17 mouse cellular contexts compared by ENCODE assay signal in the genomic region with DNA sequence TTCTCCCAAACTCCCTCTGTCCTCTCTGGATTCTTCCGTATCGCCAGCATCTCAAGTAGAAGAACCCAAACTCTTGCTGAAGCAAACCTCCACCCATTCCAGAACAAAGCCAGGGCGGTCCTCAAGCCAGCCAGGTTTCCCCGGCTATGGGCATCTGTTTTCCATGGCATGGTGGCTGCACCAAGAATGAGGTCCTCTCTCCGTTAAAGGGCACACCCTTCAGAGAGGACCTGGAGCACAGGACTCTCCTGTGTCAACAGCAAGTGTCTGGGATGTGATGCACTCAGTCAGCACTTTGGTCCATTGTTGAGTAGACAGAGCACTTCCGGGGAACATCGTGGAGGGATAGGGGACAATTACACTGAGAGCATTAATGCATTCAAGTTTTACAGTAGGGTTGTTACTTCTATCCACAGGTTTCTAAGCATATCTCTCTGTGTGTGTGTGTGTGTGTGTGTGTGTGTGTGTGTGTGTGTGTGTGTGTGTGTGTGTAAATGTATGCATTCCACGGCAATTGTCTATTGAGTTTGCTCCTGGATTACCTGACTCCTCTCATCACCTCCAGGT. TPM values are rescaled to one million over a fixed set of nuclear protein-coding genes. Genes with fewer than 3 reads are reported as not detected.
DNase-seq lines count a peak whose midpoint lies in the region; ATAC-seq and TF ChIP-seq lines count a peak whose summit lies in the region.
"Had no signal": no experiment of that assay in that cellular context is flagged by ENCODE, and none has a peak within 500 bp of the region (broad histone marks: within the 10 kb centered on the region; RNA-seq: fewer than 3 reads in every experiment).

No protein-coding gene starts in this region.

- 0 out of 2 replicates have a peak, but pooled peaks cover 3% of the 10 kb centered on the region for H3K9me3 ChIP-seq in liver, embryonic 12.5 days (replicated peaks)
- H3K9me3 ChIP-seq in limb, embryonic 13.5 days: no peaks in the 10 kb centered on the region; the same call in 1 of the 2 replicates
- H3K9me3 ChIP-seq: forebrain, embryonic 15.5 days; lung, embryonic 15.5 days; neural tube, embryonic 13.5 days had no signal

- no peak overlapping the region; the same call in 1 of the 2 replicates for H3K9ac ChIP-seq in liver, adult 2 months (ENCODE audit: low read depth, low read length)
- no peak overlapping the region for H3K9ac ChIP-seq in liver, embryonic 12.5 days
- H3K9ac ChIP-seq in limb, embryonic 13.5 days: no peak overlapping the region
- H3K9ac ChIP-seq: liver, embryonic 14.5 days; lung, embryonic 15.5 days; midbrain, embryonic 12.5 days had no signal

- 63% methylated on average over 8 of the region's 8 CpGs for WGBS in liver, adult 2 months
- 63% methylated on average over 7 of the region's 8 CpGs for WGBS in liver, embryonic 12.5 days (ENCODE audit: insufficient replicate concordance)
- 68% methylated on average over 7 of the region's 8 CpGs for WGBS in limb, embryonic 13.5 days

- DNase-seq in gastrocnemius, adult 2 months: no peak
- no peak for DNase-seq in gastrocnemius, postnatal 25 days
- no peak for DNase-seq in liver, adult 2 months (ENCODE audit: extremely low read depth, low read depth, low spot score)
- peak; percentile 26 for DNase-seq in CD4-positive helper T cell, adult 2 months (ENCODE audit: low read depth, low spot score)
- DNase-seq in urinary bladder, postnatal 36 days (ENCODE audit: low spot score in 2 of 2): no peak
- DNase-seq in urinary bladder, postnatal 14 days (ENCODE audit: low spot score): no peak

- no peaks in the 10 kb centered on the region for H3K36me3 ChIP-seq in liver, adult 2 months (ENCODE audit: control insufficient read depth, insufficient read depth, low read length)
- no peaks in the 10 kb centered on the region for H3K36me3 ChIP-seq in liver, embryonic 12.5 days
- no peaks in the 10 kb centered on the region for H3K36me3 ChIP-seq in limb, embryonic 13.5 days
- H3K36me3 ChIP-seq: forebrain, embryonic 15.5 days; G1E; lung, embryonic 15.5 days; midbrain, embryonic 12.5 days; neural tube, embryonic 13.5 days had no signal

- H3K4me3 ChIP-seq in gastrocnemius, adult 2 months: peak overlapping the region; percentile 61
- no peak overlapping the region for H3K4me3 ChIP-seq in liver, adult 2 months (ENCODE audit: insufficient read depth, low read depth, low read length)
- H3K4me3 ChIP-seq in liver, embryonic 12.5 days: no peak overlapping the region
- H3K4me3 ChIP-seq in limb, embryonic 13.5 days: no peak overlapping the region
- H3K4me3 ChIP-seq: heart, adult 2 months; left cerebral cortex, adult 2 months; midbrain, embryonic 12.5 days; neural tube, embryonic 13.5 days had no signal

- no peak for ATAC-seq in liver, embryonic 12.5 days
- no peak for ATAC-seq in limb, embryonic 13.5 days (ENCODE audit: low FRiP score, low read depth)

- intact Hi-C loops in gastrocnemius, adult 2 months (cut with DNase I): no loop called here

- H3K27me3 ChIP-seq in liver, adult 2 months (ENCODE audit: control insufficient read depth, insufficient read depth, low read length): no peaks in the 10 kb centered on the region
- no peaks in the 10 kb centered on the region for H3K27me3 ChIP-seq in liver, embryonic 12.5 days (replicated peaks)
- H3K27me3 ChIP-seq in limb, embryonic 13.5 days: peaks cover 24% of the 10 kb centered on the region
- H3K27me3 ChIP-seq: forebrain, embryonic 15.5 days had no signal

- TF ChIP-seq CTCF in gastrocnemius, adult 2 months (IDR thresholded peaks at IDR 0.05): no peak
- TF ChIP-seq CTCF in liver, adult 2 months (IDR thresholded peaks at IDR 0.05; ENCODE audit: low read depth, low read length): no peak

- no peak overlapping the region for H3K27ac ChIP-seq in gastrocnemius, adult 2 months
- H3K27ac ChIP-seq in liver, adult 2 months (replicated peaks; ENCODE audit: insufficient read depth, low read depth, low read length): peak overlapping the region; percentile 99; the same call in 1 of the 2 replicates
- no peak overlapping the region for H3K27ac ChIP-seq in liver, embryonic 12.5 days
- no peak overlapping the region; the same call in 1 of the 2 replicates for H3K27ac ChIP-seq in limb, embryonic 13.5 days
- H3K27ac ChIP-seq: forebrain, embryonic 15.5 days; heart, adult 2 months; hindbrain, embryonic 14.5 days; liver, embryonic 14.5 days; lung, embryonic 15.5 days; midbrain, embryonic 12.5 days; neural tube, embryonic 13.5 days had no signal

- no peak for TF ChIP-seq POLR2A in liver, adult 2 months (IDR thresholded peaks at IDR 0.05; ENCODE audit: extremely low read depth, insufficient read depth, low read length)

- H3K79me2 ChIP-seq in liver, adult 2 months (ENCODE audit: control insufficient read depth, insufficient read depth, low read length): no peaks in the 10 kb centered on the region

- no peak overlapping the region for H3K4me2 ChIP-seq in liver, embryonic 12.5 days
- peak overlapping the region; percentile 52; the same call in 1 of the 2 replicates for H3K4me2 ChIP-seq in limb, embryonic 13.5 days (replicated peaks)

- 0 out of 2 replicates have a peak, but pooled peaks cover 1% of the 10 kb centered on the region for H3K4me1 ChIP-seq in liver, adult 2 months (ENCODE audit: control insufficient read depth, insufficient read depth, low read length)
- H3K4me1 ChIP-seq in liver, embryonic 12.5 days: peaks cover 20% of the 10 kb centered on the region
- H3K4me1 ChIP-seq in limb, embryonic 13.5 days: peaks cover 35% of the 10 kb centered on the region

RNA-seq across cellular contexts. Expression of gene Cpsf6, which starts 56.6 kb away (rescaled TPM):
- total RNA-seq in gastrocnemius, adult 2 months (2021): 10 to 100 TPM; 21.8 to 26.0 TPM
- total RNA-seq in gastrocnemius, postnatal 25 days (2021): 10 to 100 TPM; 21.6 to 24.2 TPM
- 32.8 and 33.1 TPM in 2 replicates for total RNA-seq in liver, adult 2 months (2014; rRNA removed)
- polyA plus RNA-seq in liver, adult 2 months (2012; rRNA removed): 17.0 and 23.7 TPM in 2 replicates
- 92.5 and 96.8 TPM in 2 replicates for polyA plus RNA-seq in liver, embryonic 12.5 days (2016; fragmentation: Nextera tagmentation; extraction: Ambion mirVana)
- 178 and 191 TPM in 2 replicates for polyA plus RNA-seq in limb, embryonic 13.5 days (2015; fragmentation: Nextera tagmentation; extraction: Ambion mirVana)
